Mouse (Mus musculus): ENCODE measurements around the gene Prr23a1. TPM values are rescaled to one million over a fixed set of nuclear protein-coding genes. Genes with fewer than 3 reads are reported as not detected.

Prr23a1 gene
- polyA plus RNA-seq (2014; fragmentation: Illumina TruSeq; extraction: RNeasy Lipid Tissue Mini Kit (QIAGEN cat#74804); ENCODE audit: low read depth, low replicate concordance): not detected

DNA sequence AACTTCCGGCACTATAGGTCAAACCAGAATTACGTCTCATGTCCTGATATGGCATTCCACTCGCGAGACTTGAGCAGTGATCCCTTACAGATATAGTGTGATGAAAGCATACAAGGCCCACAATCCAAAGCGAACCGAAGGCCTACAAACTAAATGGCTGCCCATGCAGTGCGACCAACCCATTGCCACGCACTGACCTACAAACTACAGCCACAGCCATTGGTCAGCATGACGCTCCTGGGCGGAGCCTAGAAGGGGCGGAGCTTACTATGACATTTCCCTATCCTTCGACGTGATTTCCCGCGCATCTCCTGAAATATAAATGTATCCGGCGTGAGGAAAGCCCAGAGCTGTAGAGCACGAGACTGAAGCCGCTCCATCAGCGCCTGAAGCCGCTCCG lies at the start of gene Prr23a1:
TSS of gene Prr23a1 (plus strand) at position 387 of the 400 bp plus-strand sequence.

DNA sequence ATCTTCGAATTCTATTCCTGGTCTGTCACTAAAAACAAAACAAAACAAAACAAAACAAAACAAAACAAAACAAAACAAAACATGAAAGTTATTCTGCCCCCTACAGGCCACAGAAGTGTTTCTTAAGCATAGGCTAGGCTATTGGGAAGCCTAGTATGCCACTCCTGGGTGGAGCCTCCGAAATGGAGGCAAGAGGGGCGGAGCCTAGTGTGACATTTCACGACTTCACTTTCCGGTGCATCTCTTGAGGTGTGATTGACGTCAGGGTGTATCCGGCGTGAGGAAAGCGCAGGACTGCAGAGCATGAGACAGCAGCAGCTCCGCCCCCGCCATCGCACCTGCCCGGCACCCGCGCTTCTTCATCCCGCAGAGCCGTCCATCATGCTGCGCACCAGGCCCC lies 13.9 kb downstream of the Prr23a1 start, which contains the start of gene Prr23a2:
TSS of gene Prr23a2 (plus strand) at position 285 of the 400 bp plus-strand sequence.

DNA sequence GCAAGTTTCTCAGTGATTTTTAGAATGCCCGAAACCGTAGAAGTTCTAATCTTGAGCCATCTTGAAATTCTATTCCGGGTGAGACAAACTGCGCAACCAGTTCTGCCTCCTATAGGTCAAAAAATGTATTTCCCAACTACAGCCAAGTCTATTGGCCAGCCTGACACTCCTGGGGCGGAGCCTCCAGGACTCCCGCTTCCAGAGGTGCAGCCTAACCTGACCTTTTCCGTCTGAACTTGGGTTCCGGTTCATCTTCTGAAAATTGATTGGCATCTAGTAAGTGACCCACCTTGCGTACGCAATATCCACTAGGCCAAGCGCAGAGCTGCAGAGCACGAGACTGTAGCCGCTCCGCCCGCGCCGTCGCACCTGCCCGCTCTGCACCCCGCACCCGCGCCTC lies 22.3 kb downstream of the Prr23a1 start, which contains the start of gene Prr23a3:
TSS of gene Prr23a3 (plus strand) at position 197 of the 400 bp plus-strand sequence.

Other genes starting within 250 kb of the Prr23a1 start
- gene Mrps22, start 240.8 kb upstream of the Prr23a1 start, polyA plus RNA-seq (2014; fragmentation: Illumina TruSeq; extraction: RNeasy Lipid Tissue Mini Kit (QIAGEN cat#74804); ENCODE audit: low read depth, low replicate concordance): 56.8 TPM
- gene Prr23a2, start 14.0 kb downstream of the Prr23a1 start, polyA plus RNA-seq (2014; fragmentation: Illumina TruSeq; extraction: RNeasy Lipid Tissue Mini Kit (QIAGEN cat#74804); ENCODE audit: low read depth, low replicate concordance): not detected
- gene Prr23a3, start 22.3 kb downstream of the Prr23a1 start, polyA plus RNA-seq (2014; fragmentation: Illumina TruSeq; extraction: RNeasy Lipid Tissue Mini Kit (QIAGEN cat#74804); ENCODE audit: low read depth, low replicate concordance): not detected
- not detected for gene 7420426K07Rik, start 60.6 kb downstream of the Prr23a1 start, polyA plus RNA-seq (2014; fragmentation: Illumina TruSeq; extraction: RNeasy Lipid Tissue Mini Kit (QIAGEN cat#74804); ENCODE audit: low read depth, low replicate concordance)
- not detected for gene Foxl2, start 112.8 kb downstream of the Prr23a1 start, polyA plus RNA-seq (2014; fragmentation: Illumina TruSeq; extraction: RNeasy Lipid Tissue Mini Kit (QIAGEN cat#74804); ENCODE audit: low read depth, low replicate concordance)
- 14.4 TPM for gene Faim, start 143.9 kb downstream of the Prr23a1 start, polyA plus RNA-seq (2014; fragmentation: Illumina TruSeq; extraction: RNeasy Lipid Tissue Mini Kit (QIAGEN cat#74804); ENCODE audit: low read depth, low replicate concordance)
- gene Gm1123, start 193.2 kb downstream of the Prr23a1 start, polyA plus RNA-seq (2014; fragmentation: Illumina TruSeq; extraction: RNeasy Lipid Tissue Mini Kit (QIAGEN cat#74804); ENCODE audit: low read depth, low replicate concordance): not detected